Mouse (Mus musculus): ENCODE measurements at regions not wholly inside any gene's neighbourhood (a gene's known extent, or its start where the extent isn't known, plus 50 kb on each side); places are given as distances from the start of the nearest gene placed in this dataset.

DNA sequence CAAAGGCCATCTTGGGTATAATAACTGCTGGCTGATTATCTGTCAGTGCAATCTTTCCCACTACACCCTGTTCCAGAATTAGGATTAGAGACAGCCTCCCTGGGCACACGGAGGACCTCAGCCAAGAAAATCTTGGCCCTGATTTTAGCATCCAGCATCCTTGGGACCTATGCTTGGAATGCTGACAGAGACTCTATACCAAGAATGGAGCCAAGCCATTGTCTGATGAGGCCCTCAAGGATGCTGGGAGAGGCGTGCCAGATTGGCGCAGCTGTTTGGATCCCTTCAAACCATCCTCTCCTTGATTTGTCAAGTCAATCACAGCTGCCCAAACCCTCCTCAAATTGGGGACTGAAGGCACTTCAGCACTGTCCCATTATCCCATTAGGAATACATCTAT lies 94.2 kb downstream of the Rbm43 start:
- in situ Hi-C loops (cut with MboI; ENCODE audit: low pct_ligation_motif_present, low pct_unique_long_range_greater_than_20kb, low sequenced_read_pairs) (no loop called here), dilution Hi-C loops (cut with MboI; ENCODE audit: extremely low pct_ligation_motif_present, extremely low pct_unique_long_range_greater_than_20kb, low sequenced_read_pairs) (no loop called here)
- Histone ChIP-seq H3K36me3 (replicated peaks in 1 of 2; ENCODE audit: control insufficient read depth in 1 of 2, insufficient read depth in 1 of 2, low read length in 1 of 2) (no peaks in the 10 kb centered on the region), H3K27me3 (replicated peaks) (no peaks in the 10 kb centered on the region), H3K9me3 (replicated peaks; ENCODE audit: low read length) (no peaks in the 10 kb centered on the region), H3K9ac (ENCODE audit: insufficient read depth, low read depth) (no peak overlapping the region), H3K4me2 (ENCODE audit: insufficient read depth, low read depth, poor library complexity, severe bottlenecking) (no peak overlapping the region), H3K27ac (ENCODE audit: insufficient read depth, low read depth) (no peak overlapping the region), H3K4me3 (replicated peaks in 1 of 3; ENCODE audit: low read depth in 2 of 3, low read length in 2 of 3, poor library complexity in 1 of 3) (no peak overlapping the region), H3K79me2 (replicated peaks; ENCODE audit: control insufficient read depth, extremely low read depth, insufficient read depth, poor library complexity, severe bottlenecking) (no peaks in the 10 kb centered on the region), H3K4me1 (ENCODE audit: control insufficient read depth in 1 of 2, insufficient read depth in 2 of 2) (no peaks in the 10 kb centered on the region)
- TF ChIP-seq CTCF (conservative IDR thresholded peaks at IDR 0.05 in 1 of 2, IDR thresholded peaks at IDR 0.05 in 1 of 2; ENCODE audit: low read depth in 2 of 2, low read length in 2 of 2) (no peak), MYC (IDR thresholded peaks at IDR 0.05; ENCODE audit: low read depth, low read length) (no peak), MAFK (IDR thresholded peaks at IDR 0.05; ENCODE audit: insufficient replicate concordance, low read length) (no peak), ZC3H11A (IDR thresholded peaks at IDR 0.05; ENCODE audit: low read depth, low read length) (no peak), E2F4 (IDR thresholded peaks at IDR 0.05; ENCODE audit: insufficient replicate concordance, low read depth, low read length) (no peak)
- DNase-seq (ENCODE audit: extremely low read depth): no peak

- dilution Hi-C loops (cut with MboI; ENCODE audit: extremely low pct_ligation_motif_present, extremely low pct_unique_long_range_greater_than_20kb, low sequenced_read_pairs): no loop called here
- H3K27ac ChIP-seq (ENCODE audit: insufficient read depth, low read depth): no peak overlapping the region
Measured at GRCm38 (mm10) chr2:51844831-51845230, 90.1 kb downstream of the Rbm43 start.

GRCm38 (mm10) chr2:51847556-51847955 lies 87.4 kb downstream of the Rbm43 start:
- Histone ChIP-seq H3K27me3 (replicated peaks) (no peaks in the 10 kb centered on the region), H3K9me3 (replicated peaks; ENCODE audit: low read length) (no peaks in the 10 kb centered on the region), H3K27ac (ENCODE audit: insufficient read depth, low read depth) (no peak overlapping the region), H3K4me1 (ENCODE audit: control insufficient read depth in 1 of 2, insufficient read depth in 2 of 2) (no peaks in the 10 kb centered on the region; a peak in 1 of 4 replicates), H3K36me3 (replicated peaks in 1 of 2; ENCODE audit: control insufficient read depth in 1 of 2, insufficient read depth in 1 of 2, low read length in 1 of 2) (no peaks in the 10 kb centered on the region), H3K79me2 (replicated peaks; ENCODE audit: control insufficient read depth, extremely low read depth, insufficient read depth, poor library complexity, severe bottlenecking) (no peaks in the 10 kb centered on the region), H3K4me3 (replicated peaks in 1 of 3; ENCODE audit: low read depth in 2 of 3, low read length in 2 of 3, poor library complexity in 1 of 3) (no peak overlapping the region), H3K4me2 (ENCODE audit: insufficient read depth, low read depth, poor library complexity, severe bottlenecking) (no peak overlapping the region), H3K9ac (ENCODE audit: insufficient read depth, low read depth) (no peak overlapping the region)
- dilution Hi-C loops (cut with MboI; ENCODE audit: extremely low pct_ligation_motif_present, extremely low pct_unique_long_range_greater_than_20kb, low sequenced_read_pairs): no loop called here
- in situ Hi-C loops (cut with MboI; ENCODE audit: low pct_ligation_motif_present, low pct_unique_long_range_greater_than_20kb, low sequenced_read_pairs): no loop called here
- TF ChIP-seq TCF12 (IDR thresholded peaks at IDR 0.05; ENCODE audit: low read depth, low read length) (no peak), HCFC1 (IDR thresholded peaks at IDR 0.05; ENCODE audit: low read depth, low read length) (no peak), BHLHE40 (IDR thresholded peaks at IDR 0.05; ENCODE audit: low read depth, low read length) (no peak)
- DNase-seq (ENCODE audit: extremely low read depth): no peak

More at GRCm38 (mm10) chr2:51844831-51845230, 90.1 kb downstream of the Rbm43 start:
- no peaks in the 10 kb centered on the region for H3K4me1 ChIP-seq (ENCODE audit: control insufficient read depth in 1 of 2, insufficient read depth in 2 of 2)
- no peaks in the 10 kb centered on the region for H3K27me3 ChIP-seq (replicated peaks)
- no peak overlapping the region for H3K4me3 ChIP-seq (replicated peaks in 1 of 3; ENCODE audit: low read depth in 2 of 3, low read length in 2 of 3, poor library complexity in 1 of 3)
- DNase-seq (ENCODE audit: extremely low read depth): no peak
- TF ChIP-seq TBP (conservative IDR thresholded peaks at IDR 0.05; ENCODE audit: low read depth, low read length) (no peak), POLR2AphosphoS2 (IDR thresholded peaks at IDR 0.05; ENCODE audit: low read depth, low read length) (no peak), RAD21 (IDR thresholded peaks at IDR 0.05; ENCODE audit: low read depth, low read length) (no peak), ETS1 (conservative IDR thresholded peaks at IDR 0.05; ENCODE audit: low read depth, low read length) (no peak), CHD1 (IDR thresholded peaks at IDR 0.05; ENCODE audit: low read depth, low read length) (no peak)
- H3K36me3 ChIP-seq (replicated peaks in 1 of 2; ENCODE audit: control insufficient read depth in 1 of 2, insufficient read depth in 1 of 2, low read length in 1 of 2): no peaks in the 10 kb centered on the region
- no peaks in the 10 kb centered on the region for H3K79me2 ChIP-seq (replicated peaks; ENCODE audit: control insufficient read depth, extremely low read depth, insufficient read depth, poor library complexity, severe bottlenecking)
- H3K9me3 ChIP-seq (replicated peaks; ENCODE audit: low read length): no peaks in the 10 kb centered on the region
- no peak overlapping the region for H3K9ac ChIP-seq (ENCODE audit: insufficient read depth, low read depth)
- no peak overlapping the region for H3K4me2 ChIP-seq (ENCODE audit: insufficient read depth, low read depth, poor library complexity, severe bottlenecking)
- in situ Hi-C loops (cut with MboI; ENCODE audit: low pct_ligation_motif_present, low pct_unique_long_range_greater_than_20kb, low sequenced_read_pairs): no loop called here
